Mouse (Mus musculus): ENCODE data around the gene Amy2a4. TPM values are rescaled to one million over a fixed set of nuclear protein-coding genes. Genes with fewer than 3 reads are reported as not detected.
"Not testable (repeated sequence)": the region's sequence is repeated elsewhere in the genome, so short reads cannot be mapped to it uniquely, and the experiment has no call there.

Gene Amy2a4
- not detected in 2 replicates for polyA plus RNA-seq (2014; fragmentation: Nextera tagmentation; extraction: Ambion mirVana)

DNA sequence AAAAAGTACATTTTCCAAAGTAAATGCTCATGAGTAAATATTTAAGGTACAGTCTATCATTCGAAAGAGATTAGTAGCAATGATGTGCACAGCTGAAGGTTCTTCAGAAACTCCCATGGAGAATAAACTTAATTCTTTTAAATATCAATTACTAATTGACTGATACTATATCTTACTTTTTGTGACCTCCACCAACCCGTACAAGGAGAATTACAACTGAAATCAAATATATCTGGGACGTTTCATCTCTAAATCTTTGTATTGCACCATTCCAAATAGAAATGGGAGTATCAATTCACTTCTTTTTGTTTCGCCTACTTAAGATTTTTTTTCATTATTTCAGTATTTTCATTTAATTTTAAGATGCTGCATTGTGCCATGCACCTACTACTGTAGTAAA is at the start of gene Amy2a4:
Gene Amy2a4 (minus strand): TSS at position 101 of the 400 bp plus-strand sequence.
- not testable (repeated sequence) for H3K4me1 ChIP-seq (replicated peaks; ENCODE audit: control insufficient read depth, insufficient read depth, low read length); ATAC-seq (ENCODE audit: low FRiP score); H3K36me3 ChIP-seq (replicated peaks; ENCODE audit: control insufficient read depth, insufficient read depth); H3K9ac ChIP-seq; H3K4me3 ChIP-seq (replicated peaks; ENCODE audit: low read length); H3K9me3 ChIP-seq (ENCODE audit: control insufficient read depth, low read length); H3K4me2 ChIP-seq (replicated peaks); H3K27me3 ChIP-seq (ENCODE audit: control insufficient read depth, insufficient read depth, low read length); H3K27ac ChIP-seq; DNase-seq (ENCODE audit: low spot score)
- no CpG with 5 or more reads among the region's 4 CpGs for WGBS

GRCm38 (mm10) chr3:113323952-113324351 is 32.7 kb upstream of the Amy2a4 start, which contains the start of gene Amy2a3:
Gene Amy2a3 (minus strand): TSS chr3:113324052.
- DNase-seq (ENCODE audit: low spot score); H3K36me3 ChIP-seq (replicated peaks; ENCODE audit: control insufficient read depth, insufficient read depth); H3K4me3 ChIP-seq (replicated peaks; ENCODE audit: low read length); H3K9ac ChIP-seq; H3K4me1 ChIP-seq (replicated peaks; ENCODE audit: control insufficient read depth, insufficient read depth, low read length); H3K27ac ChIP-seq; H3K27me3 ChIP-seq (ENCODE audit: control insufficient read depth, insufficient read depth, low read length); ATAC-seq (ENCODE audit: low FRiP score); H3K9me3 ChIP-seq (ENCODE audit: control insufficient read depth, low read length); H3K4me2 ChIP-seq (replicated peaks): not testable (repeated sequence)
- WGBS, result no CpG with 5 or more reads among the region's 4 CpGs

GRCm38 (mm10) chr3:113312937-113313336 is 21.7 kb upstream of the Amy2a4 start:
- not testable (repeated sequence) for H3K9ac ChIP-seq; H3K9me3 ChIP-seq (ENCODE audit: control insufficient read depth, low read length); H3K36me3 ChIP-seq (replicated peaks; ENCODE audit: control insufficient read depth, insufficient read depth); H3K4me2 ChIP-seq (replicated peaks); DNase-seq (ENCODE audit: low spot score); H3K27me3 ChIP-seq (ENCODE audit: control insufficient read depth, insufficient read depth, low read length); H3K4me3 ChIP-seq (replicated peaks; ENCODE audit: low read length); ATAC-seq (ENCODE audit: low FRiP score); H3K27ac ChIP-seq; H3K4me1 ChIP-seq (replicated peaks; ENCODE audit: control insufficient read depth, insufficient read depth, low read length)
- no CpG with 5 or more reads among the region's 3 CpGs for WGBS

DNA sequence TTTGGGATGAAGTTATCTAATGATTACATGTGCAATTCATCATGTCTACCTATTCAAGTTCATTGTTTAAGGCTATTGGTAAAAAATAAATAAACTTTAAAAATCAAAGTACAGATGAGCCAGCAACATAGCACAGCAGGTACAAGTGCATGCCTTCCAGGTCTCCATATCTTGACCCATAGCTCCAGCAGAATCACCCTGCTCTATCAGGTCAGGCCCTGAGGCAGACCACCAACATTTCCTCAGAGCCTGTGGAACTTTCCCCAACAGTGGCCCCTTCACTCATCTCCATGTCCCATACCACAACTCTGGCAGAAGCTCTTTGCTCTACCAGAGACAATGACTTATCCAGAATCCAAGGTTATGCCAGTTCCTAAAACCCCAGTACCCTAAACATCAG is 11.0 kb downstream of the Amy2a4 start:
- H3K36me3 ChIP-seq (replicated peaks; ENCODE audit: control insufficient read depth, insufficient read depth); H3K27me3 ChIP-seq (ENCODE audit: control insufficient read depth, insufficient read depth, low read length); ATAC-seq (ENCODE audit: low FRiP score); DNase-seq (ENCODE audit: low spot score); H3K4me1 ChIP-seq (replicated peaks; ENCODE audit: control insufficient read depth, insufficient read depth, low read length); H3K4me3 ChIP-seq (replicated peaks; ENCODE audit: low read length); H3K27ac ChIP-seq; H3K9ac ChIP-seq; H3K4me2 ChIP-seq (replicated peaks); H3K9me3 ChIP-seq (ENCODE audit: control insufficient read depth, low read length): not testable (repeated sequence)

GRCm38 (mm10) chr3:113279586-113279985 is 11.7 kb downstream of the Amy2a4 start:
- H3K9me3 ChIP-seq (ENCODE audit: control insufficient read depth, low read length); H3K4me3 ChIP-seq (replicated peaks; ENCODE audit: low read length); H3K27me3 ChIP-seq (ENCODE audit: control insufficient read depth, insufficient read depth, low read length); H3K9ac ChIP-seq; H3K4me2 ChIP-seq (replicated peaks); DNase-seq (ENCODE audit: low spot score); H3K36me3 ChIP-seq (replicated peaks; ENCODE audit: control insufficient read depth, insufficient read depth); H3K27ac ChIP-seq; ATAC-seq (ENCODE audit: low FRiP score); H3K4me1 ChIP-seq (replicated peaks; ENCODE audit: control insufficient read depth, insufficient read depth, low read length): not testable (repeated sequence)

- H3K27ac ChIP-seq; H3K9me3 ChIP-seq (ENCODE audit: control insufficient read depth, low read length); H3K27me3 ChIP-seq (ENCODE audit: control insufficient read depth, insufficient read depth, low read length); H3K9ac ChIP-seq; ATAC-seq (ENCODE audit: low FRiP score); DNase-seq (ENCODE audit: low spot score); H3K4me1 ChIP-seq (replicated peaks; ENCODE audit: control insufficient read depth, insufficient read depth, low read length); H3K36me3 ChIP-seq (replicated peaks; ENCODE audit: control insufficient read depth, insufficient read depth); H3K4me2 ChIP-seq (replicated peaks); H3K4me3 ChIP-seq (replicated peaks; ENCODE audit: low read length): not testable (repeated sequence)
- no CpG with 5 or more reads among the region's 4 CpGs for WGBS
These were observed 32.5 kb downstream of the Amy2a4 start, which contains the start of gene Amy2a5 for GRCm38 (mm10) chr3:113258737-113259136. Gene Amy2a5 (minus strand): TSS chr3:113258837.

Other genes with a start within 250 kb of the Amy2a4 start
- 0.05 and 0.07 TPM in 2 replicates for gene Amy2a5, start 32.6 kb downstream of the Amy2a4 start, polyA plus RNA-seq (2014; fragmentation: Nextera tagmentation; extraction: Ambion mirVana)
- gene Amy2a3, start 32.6 kb upstream of the Amy2a4 start, polyA plus RNA-seq (2014; fragmentation: Nextera tagmentation; extraction: Ambion mirVana), result not detected in 2 replicates
- gene Amy2a2, start 65.2 kb upstream of the Amy2a4 start, polyA plus RNA-seq (2014; fragmentation: Nextera tagmentation; extraction: Ambion mirVana), result not detected in 2 replicates
- not detected in 2 replicates for gene Amy2a1, start 241.0 kb upstream of the Amy2a4 start, polyA plus RNA-seq (2014; fragmentation: Nextera tagmentation; extraction: Ambion mirVana)